Mouse (Mus musculus) gastrocnemius, adult 8-10 months (tissue): ENCODE measurements at regions not wholly inside any gene's neighbourhood (a gene's known extent, or its start where the extent isn't known, plus 50 kb on each side); places are given as distances from the start of the nearest gene placed in this dataset.

ENCODE experiments used
- DNase-seq, 2 experiments: peaks; one replicate each; pipeline ENCODE4 v3.0.0; 2022; ENCODE audit warnings: low spot score in 2 of 2

- DNase-seq, result no peak
Measured at GRCm38 (mm10) chr1:168908192-168908591, 476.1 kb upstream of the Pbx1 start.

GRCm38 (mm10) chr1:168898483-168898882 is 466.4 kb upstream of the Pbx1 start:
- no peak for DNase-seq

GRCm38 (mm10) chr1:168861577-168861976 is 429.5 kb upstream of the Pbx1 start:
- DNase-seq, result no peak

- DNase-seq, result no peak
Measured at GRCm38 (mm10) chr1:168823184-168823583, 391.1 kb upstream of the Pbx1 start.

- DNase-seq, result no peak
Measured at GRCm38 (mm10) chr1:168818381-168818780, 386.3 kb upstream of the Pbx1 start.

GRCm38 (mm10) chr1:168807084-168807483 is 375.0 kb upstream of the Pbx1 start:
- no peak for DNase-seq

DNA sequence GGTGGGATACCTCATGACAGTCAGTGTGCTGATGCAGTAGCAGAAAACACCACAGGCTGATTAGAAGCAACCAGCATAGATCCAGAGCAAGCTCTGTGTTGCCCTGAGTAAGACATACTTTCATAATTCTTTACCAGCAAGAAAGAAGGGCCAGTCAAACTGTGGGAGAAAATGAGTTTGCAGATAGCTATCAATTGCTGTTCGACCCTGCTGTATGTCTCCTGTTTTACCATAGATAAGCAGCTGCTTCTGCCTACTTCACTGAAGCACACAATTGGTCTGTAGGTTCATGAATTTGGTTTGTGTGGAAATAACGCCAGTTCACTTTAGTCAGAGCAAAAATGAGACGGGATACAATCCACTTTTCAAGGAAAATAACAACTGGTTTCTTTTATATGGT is 373.4 kb upstream of the Pbx1 start:
- DNase-seq, result no peak

DNA sequence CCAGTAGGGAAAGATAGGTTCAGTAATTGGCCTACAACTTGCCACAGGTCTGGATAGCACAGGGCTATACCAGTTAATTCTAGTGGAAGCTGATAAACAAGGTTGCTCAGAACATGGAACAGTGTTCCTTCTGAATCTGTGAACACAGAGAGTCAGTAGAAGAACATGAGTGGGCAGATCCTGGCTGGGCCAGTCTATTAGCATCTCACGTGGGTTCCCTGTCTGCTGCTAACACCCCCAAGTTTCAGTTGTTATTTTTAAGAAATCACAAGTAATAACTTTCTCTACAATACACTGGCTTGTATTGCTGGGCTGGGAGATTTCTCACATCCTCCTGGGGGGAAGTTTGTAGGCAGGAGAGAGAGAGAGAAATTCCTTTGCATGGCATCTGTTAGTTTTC is 369.0 kb upstream of the Pbx1 start:
- DNase-seq, result no peak

- DNase-seq, result no peak
Measured at GRCm38 (mm10) chr1:168786731-168787130, 354.7 kb upstream of the Pbx1 start.

- no peak for DNase-seq
Measured at GRCm38 (mm10) chr1:168783851-168784250, 351.8 kb upstream of the Pbx1 start.

DNA sequence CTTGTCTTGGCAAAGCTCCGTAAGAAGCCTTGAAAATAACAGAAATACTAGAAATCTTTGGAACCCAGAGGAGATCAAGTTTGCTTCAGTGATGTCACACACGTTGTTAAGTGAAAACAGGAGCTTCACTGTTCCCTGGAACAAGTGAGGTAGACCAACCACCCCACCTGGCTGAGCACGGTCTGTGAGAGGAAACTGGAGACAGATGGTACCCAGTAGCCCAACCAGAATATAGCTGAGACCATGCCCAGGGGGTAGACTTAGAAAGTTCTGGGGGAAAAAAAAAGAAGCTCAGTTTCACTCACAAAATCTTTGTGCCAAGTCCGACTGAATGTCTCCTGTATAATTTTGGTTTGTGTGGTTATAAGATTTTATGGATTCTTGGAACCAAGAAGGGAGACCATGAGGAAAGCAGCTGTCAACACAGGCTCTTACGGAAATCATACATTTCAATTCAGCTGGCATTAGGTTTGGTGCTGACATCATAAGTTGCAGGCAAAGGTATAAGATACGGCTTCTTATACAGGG is 332.4 kb upstream of the Pbx1 start:
- no peak for DNase-seq

DNA sequence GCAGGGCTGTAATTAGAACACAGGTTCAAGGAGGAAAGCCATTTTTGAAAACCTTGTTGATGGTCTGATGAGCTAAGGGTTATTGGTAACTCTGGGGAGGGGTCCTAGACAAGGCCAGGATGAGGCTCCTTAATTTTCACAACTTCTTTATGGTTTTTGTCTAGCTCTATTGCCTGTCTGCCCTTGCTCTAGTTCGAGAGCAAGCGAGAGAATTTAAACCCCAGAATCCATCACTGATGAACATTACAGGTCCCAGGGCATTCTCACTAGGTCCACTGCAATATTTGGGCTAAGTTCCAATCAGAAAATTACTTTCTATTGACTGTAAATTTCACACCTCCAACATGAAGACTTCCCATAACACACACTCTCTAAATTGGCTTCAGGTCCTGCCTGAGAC is 329.0 kb upstream of the Pbx1 start:
- no peak for DNase-seq

GRCm38 (mm10) chr1:168760239-168760638 is 328.2 kb upstream of the Pbx1 start:
- DNase-seq, result no peak

GRCm38 (mm10) chr1:168758835-168759234 is 326.8 kb upstream of the Pbx1 start:
- DNase-seq, result no peak

- DNase-seq, result no peak
Measured at GRCm38 (mm10) chr1:168754196-168754595, 322.1 kb upstream of the Pbx1 start.

- no peak for DNase-seq
Measured at GRCm38 (mm10) chr1:168743435-168743834, 311.4 kb upstream of the Pbx1 start.

- DNase-seq, result no peak
Measured at GRCm38 (mm10) chr1:168738005-168738404, 305.9 kb upstream of the Pbx1 start.

DNA sequence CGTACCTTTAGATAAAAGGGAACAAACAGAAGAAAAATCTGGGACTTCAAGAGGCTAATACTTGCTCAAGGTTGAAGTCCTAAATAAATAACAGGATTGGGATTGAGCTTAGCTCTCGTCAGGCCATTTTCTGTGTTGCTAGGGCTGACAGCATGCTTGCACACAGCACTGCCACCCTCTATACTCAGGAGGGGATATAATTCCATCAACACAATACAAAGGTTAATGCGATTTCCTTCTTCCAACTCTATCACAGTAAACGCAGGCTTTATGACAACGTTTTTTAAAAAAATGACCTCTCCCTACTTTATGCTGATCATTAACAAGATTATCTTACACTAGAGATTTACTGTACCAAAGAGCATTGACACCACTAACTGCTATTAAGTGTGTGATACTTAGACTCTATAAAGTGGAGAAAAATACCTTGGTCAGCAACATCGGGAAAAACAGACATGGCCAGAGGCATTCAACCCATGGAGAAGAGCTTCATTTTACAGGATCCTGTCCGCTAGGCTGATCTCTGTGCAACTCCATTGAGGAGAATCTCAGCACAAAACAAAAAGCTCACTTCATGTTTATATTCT is 305.3 kb upstream of the Pbx1 start:
- DNase-seq, result no peak

- DNase-seq, result no peak
Measured at GRCm38 (mm10) chr1:168733066-168733465, 301.0 kb upstream of the Pbx1 start.

GRCm38 (mm10) chr1:168709836-168710235 is 277.8 kb upstream of the Pbx1 start:
- DNase-seq, result no peak

GRCm38 (mm10) chr1:168709017-168709681 is 277.1 kb upstream of the Pbx1 start:
- peak; percentile 31 to 32 for DNase-seq

DNA sequence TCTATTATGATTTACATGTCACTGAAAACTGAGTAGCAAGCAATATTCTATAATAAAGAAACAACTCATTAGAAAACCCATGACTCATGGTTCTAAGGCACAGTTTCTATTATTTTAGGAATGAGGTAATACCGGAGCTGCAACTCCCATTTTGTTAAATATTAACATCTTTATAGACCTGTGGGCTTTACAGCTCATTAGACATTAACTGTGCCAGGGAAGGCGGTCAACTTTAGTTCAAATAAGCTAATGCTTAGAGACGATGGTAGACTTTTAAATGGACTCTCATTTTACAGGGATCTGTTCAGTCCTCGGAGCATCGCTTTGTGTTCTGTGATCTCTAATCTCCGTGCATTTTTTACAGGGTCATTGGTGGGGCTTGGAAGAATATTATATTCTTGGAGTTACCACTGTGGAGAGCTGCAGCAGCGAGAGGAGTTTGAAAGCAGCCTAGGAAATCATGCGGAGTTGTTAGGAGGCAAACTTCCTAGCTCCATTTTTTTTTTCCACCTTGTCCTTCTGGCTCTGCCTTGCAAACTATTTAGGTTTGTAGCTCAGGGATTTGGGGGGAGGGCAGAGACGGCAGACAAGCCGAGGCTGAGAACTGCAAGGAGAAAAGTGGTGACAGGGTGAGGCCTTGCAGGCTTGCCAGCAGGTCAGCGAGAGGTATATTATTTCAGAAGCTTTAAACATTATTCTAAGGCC is 276.2 kb upstream of the Pbx1 start:
- peak; percentile 13 to 54 for DNase-seq

- no peak for DNase-seq
Measured at GRCm38 (mm10) chr1:168697386-168697785, 265.3 kb upstream of the Pbx1 start.
